Mouse (Mus musculus) yolk sac, embryonic 10.5 days (tissue): ENCODE measurements around the gene Olfr921.

Source experiments
- DNase-seq: peaks from one replicate; pipeline ENCODE4 v3.0.0-alpha.2; 2017; ENCODE audit warnings: low spot score

Gene Olfr921

GRCm38 (mm10) chr9:38772768-38773167, at the start of gene Olfr921:
Olfr921 (plus strand) TSS chr9:38773068.
- DNase-seq = no peak

DNA sequence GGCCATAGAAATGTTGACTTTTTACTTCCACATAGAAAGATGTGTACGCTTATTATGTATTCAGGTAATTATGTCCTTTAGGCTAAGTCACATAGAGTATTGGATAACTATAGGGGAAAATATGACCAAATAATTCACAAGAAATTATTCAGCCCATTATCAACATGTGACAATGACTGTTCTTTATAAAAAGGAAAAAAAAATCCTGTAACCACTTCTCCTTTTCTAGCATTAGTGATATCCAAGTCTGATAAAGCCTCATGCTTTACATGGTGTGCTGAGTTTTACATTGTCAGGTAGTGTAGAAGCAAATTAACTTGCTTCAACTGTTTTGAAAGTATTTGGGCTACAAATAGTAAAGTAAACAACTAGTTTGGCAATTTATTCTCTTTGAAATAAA, 48.8 kb upstream of the Olfr921 start:
- DNase-seq = no peak

DNA sequence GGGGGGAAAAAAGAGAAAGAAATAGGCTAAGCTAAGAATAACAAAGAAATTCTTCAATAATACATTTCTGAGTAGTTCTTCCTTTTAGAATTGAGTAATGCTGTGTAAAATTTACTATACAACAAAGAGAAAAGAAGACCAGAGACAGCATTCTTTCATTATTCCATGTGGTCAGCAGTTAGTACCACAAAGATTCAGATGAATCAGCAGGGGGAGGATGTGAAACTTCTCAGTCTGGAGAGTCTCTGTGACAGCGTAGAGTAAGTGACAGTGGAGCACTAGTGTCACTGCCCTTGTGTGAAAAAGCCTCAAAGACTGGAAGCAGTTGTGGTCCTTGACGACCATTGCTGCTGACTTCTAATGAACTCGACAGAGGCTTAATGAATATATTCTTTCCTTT, 44.6 kb upstream of the Olfr921 start:
- DNase-seq = no peak

GRCm38 (mm10) chr9:38741408-38741807, 31.5 kb upstream of the Olfr921 start:
- no peak for DNase-seq

DNA sequence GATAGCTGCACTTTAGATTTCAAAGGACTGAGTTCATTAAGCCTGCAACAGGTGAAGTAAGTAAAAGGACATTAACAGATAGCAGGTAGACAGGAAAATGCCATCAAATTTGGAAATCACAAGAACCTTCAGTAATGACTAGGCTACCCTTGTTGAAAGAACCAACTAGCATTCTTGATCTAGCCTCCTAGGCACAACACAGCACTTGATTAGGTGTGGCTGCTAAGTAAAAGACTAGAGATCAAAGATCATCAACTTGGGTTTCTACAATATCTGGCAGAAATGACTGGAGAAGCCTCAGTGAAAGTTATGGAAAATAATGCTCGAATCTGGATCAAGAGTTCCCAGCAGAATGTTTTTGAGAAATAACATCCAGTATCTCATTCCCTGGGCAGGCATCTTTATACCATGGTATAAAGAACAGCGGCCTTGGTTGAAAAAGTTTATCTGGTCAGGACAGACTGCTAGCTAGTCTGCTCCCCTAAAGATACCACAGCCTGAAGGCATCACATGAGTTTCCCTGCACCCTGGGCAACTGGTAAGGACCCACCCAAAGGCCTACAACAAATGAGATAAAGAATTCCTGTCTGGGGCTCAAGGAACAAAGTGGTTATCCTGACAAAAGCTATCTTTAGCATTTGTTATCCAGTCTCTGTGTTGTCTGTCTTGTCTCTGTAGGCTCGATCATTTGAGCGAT, 28.1 kb upstream of the Olfr921 start:
- DNase-seq = no peak

- DNase-seq = no peak
Observed at GRCm38 (mm10) chr9:38751999-38752398, 20.9 kb upstream of the Olfr921 start, which contains the start of gene Olfr920. Olfr920 (plus strand) TSS chr9:38752299.

GRCm38 (mm10) chr9:38792689-38793088, 19.8 kb downstream of the Olfr921 start:
- DNase-seq = no peak

- no peak for DNase-seq
Observed at GRCm38 (mm10) chr9:38805696-38806095, 32.8 kb downstream of the Olfr921 start.

GRCm38 (mm10) chr9:38814314-38814713, 41.4 kb downstream of the Olfr921 start, which contains the start of gene Olfr922:
Olfr922 (plus strand) TSS chr9:38814614.
- no peak for DNase-seq

GRCm38 (mm10) chr9:38815458-38815986, 42.7 kb downstream of the Olfr921 start:
- no peak for DNase-seq

DNA sequence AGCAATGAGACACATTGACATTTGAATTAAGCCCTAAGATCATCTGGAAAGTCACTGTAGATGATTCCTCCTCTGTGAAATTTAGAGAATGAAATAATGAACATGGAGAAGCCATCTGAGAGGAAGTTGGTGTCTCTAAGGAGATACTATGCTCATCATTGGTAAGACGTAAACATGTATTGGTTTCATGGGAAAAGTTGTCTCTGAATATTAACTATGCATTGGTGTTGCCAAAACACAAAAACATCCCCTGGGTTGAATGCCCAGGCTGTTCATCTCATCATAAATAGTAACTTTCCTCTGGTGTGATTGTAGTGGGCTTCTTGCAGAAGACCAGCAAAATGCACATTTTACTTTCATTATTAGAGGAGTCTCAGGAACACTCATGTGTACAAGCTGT, 53.4 kb downstream of the Olfr921 start, which contains the start of gene Olfr923:
Gene Olfr923, plus strand, starts transcription at position 301 of the 400 bp plus-strand sequence.
- DNase-seq = no peak
